In the genomic region with DNA sequence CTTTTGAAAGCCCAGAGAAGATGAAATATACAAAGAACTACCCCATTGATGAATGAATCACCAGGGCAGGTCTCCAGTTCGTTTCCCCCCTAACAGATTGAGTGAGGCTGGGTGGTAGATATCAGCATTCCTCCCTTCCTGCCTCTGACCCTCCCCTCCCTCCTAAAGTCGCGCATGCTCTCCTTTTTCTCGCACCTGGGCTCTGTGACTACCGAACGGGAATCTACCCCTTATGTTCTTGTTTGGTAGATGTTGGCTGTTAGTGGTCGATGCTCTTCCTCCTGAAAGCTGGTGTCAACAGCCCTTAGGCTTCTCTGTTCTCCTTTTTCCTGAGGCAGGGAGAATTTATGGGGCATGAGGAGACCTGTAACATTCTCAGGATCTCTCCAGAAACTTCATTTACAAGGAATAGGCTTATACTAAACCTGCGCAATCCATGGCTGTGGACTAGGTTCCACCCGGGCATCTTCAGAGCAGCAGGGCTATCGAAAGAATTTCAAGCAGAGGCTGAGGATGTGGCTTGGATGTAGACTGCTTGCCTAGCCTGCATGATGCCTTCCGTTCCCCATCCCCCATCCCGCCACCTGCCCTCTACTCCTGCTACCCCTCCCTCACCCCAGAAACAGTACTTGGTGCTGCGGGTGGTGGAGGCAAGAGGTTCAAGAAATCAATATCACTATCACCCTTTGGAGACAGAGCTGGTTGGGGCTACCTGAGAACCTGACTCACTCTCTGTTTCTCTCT, we compare ENCODE assay signal across 10 mouse cellular contexts. TPM values are rescaled to one million over a fixed set of nuclear protein-coding genes. Genes with fewer than 3 reads are reported as not detected.
DNase-seq lines count a peak whose midpoint lies in the region; ATAC-seq and TF ChIP-seq lines count a peak whose summit lies in the region.
"Had no signal": no experiment of that assay in that cellular context is flagged by ENCODE, and none has a peak within 500 bp of the region (broad histone marks: within the 10 kb centered on the region; RNA-seq: fewer than 3 reads in every experiment).

No protein-coding gene starts in this region.

- H3K9ac ChIP-seq in midbrain, embryonic 13.5 days (replicated peaks) = no peak overlapping the region

- no peaks in the 10 kb centered on the region for H3K9me3 ChIP-seq in heart, embryonic 10.5 days
- H3K9me3 ChIP-seq in midbrain, embryonic 13.5 days = no peaks in the 10 kb centered on the region

- H3K4me3 ChIP-seq in heart, embryonic 10.5 days = peak overlapping the region; percentile 33
- peak overlapping the region; percentile 38 for H3K4me3 ChIP-seq in bone marrow macrophage, adult 2 months (ENCODE audit: insufficient read depth, low read length)
- H3K4me3 ChIP-seq in midbrain, embryonic 13.5 days (replicated peaks) = no peak overlapping the region

- H3K36me3 ChIP-seq in heart, embryonic 10.5 days = no peaks in the 10 kb centered on the region
- no peaks in the 10 kb centered on the region for H3K36me3 ChIP-seq in midbrain, embryonic 13.5 days

- ATAC-seq in midbrain, embryonic 13.5 days = peak; percentile 37; the same call in 1 of the 2 replicates
- no peak for ATAC-seq in megakaryocyte-erythroid progenitor cell, adult 5-6 weeks (replicated peaks; ENCODE audit: low FRiP score, low TSS enrichment, poor library complexity, severe bottlenecking)
- no peak for ATAC-seq in frontal cortex, adult (ENCODE audit: low TSS enrichment)

- peak overlapping the region; percentile 44; the same call in 1 of the 2 replicates for H3K4me2 ChIP-seq in midbrain, embryonic 13.5 days (replicated peaks)

- TF ChIP-seq POLR2A in bone marrow macrophage, adult 2 months (IDR thresholded peaks at IDR 0.05; ENCODE audit: borderline replicate concordance, low read depth, low read length) = no peak

- H3K27me3 ChIP-seq in heart, embryonic 10.5 days (ENCODE audit: insufficient read depth, poor library complexity, severe bottlenecking) = no peaks in the 10 kb centered on the region
- no peaks in the 10 kb centered on the region; the same call in 1 of the 2 replicates for H3K27me3 ChIP-seq in midbrain, embryonic 13.5 days

- no peak for DNase-seq in heart, embryonic 10.5 days (ENCODE audit: low spot score)
- DNase-seq in heart, adult 18-20 months = no peak
- DNase-seq in B cell, adult 2 months = peak; percentile 42 to 44
- DNase-seq in heart, postnatal 4 days = no peak

- TF ChIP-seq CTCF in bone marrow macrophage, adult 2 months (IDR thresholded peaks at IDR 0.05; ENCODE audit: low read depth, low read length) = no peak

- 19% methylated on average over 13 of the region's 13 CpGs for WGBS in heart, embryonic 10.5 days
- WGBS in midbrain, embryonic 13.5 days = 28% methylated on average over 13 of the region's 13 CpGs

- H3K27ac ChIP-seq in heart, embryonic 10.5 days = no peak overlapping the region
- H3K27ac ChIP-seq in bone marrow macrophage, adult 2 months (ENCODE audit: insufficient read depth, low read depth, low read length) = no peak overlapping the region
- no peak overlapping the region for H3K27ac ChIP-seq in midbrain, embryonic 13.5 days

- peaks cover 19% of the 10 kb centered on the region for H3K4me1 ChIP-seq in heart, embryonic 10.5 days
- H3K4me1 ChIP-seq in bone marrow macrophage, adult 2 months (ENCODE audit: control insufficient read depth, insufficient read depth, low read length) = peaks cover 43% of the 10 kb centered on the region
- peaks cover 3% of the 10 kb centered on the region for H3K4me1 ChIP-seq in midbrain, embryonic 13.5 days (replicated peaks)

RNA-seq across cellular contexts. Expression of a gene that starts 11.3 kb away (rescaled TPM):
- 12.9 and 15.0 TPM in 2 replicates for polyA plus RNA-seq in heart, embryonic 10.5 days (2016; fragmentation: Nextera tagmentation; extraction: Ambion mirVana)
- total RNA-seq in heart, adult 18-20 months (2021) = 10 to 100 TPM; 18.5 to 19.5 TPM
- polyA plus RNA-seq in bone marrow macrophage, adult 2 months (2012; ENCODE audit: insufficient read depth, insufficient read length, missing spikeins) = 13.0 and 16.9 TPM in 2 replicates
- polyA plus RNA-seq in midbrain, embryonic 13.5 days (2015; fragmentation: Nextera tagmentation; extraction: Ambion mirVana) = 5.3 and 6.2 TPM in 2 replicates
- total RNA-seq in megakaryocyte-erythroid progenitor cell, adult 5-6 weeks (2014; fragmentation: Nextera tagmentation) = 1.3 and 6.4 TPM in 2 replicates
- 0.85 and 0.91 TPM in 2 replicates for total RNA-seq in megakaryocyte-erythroid progenitor cell, adult 5-6 weeks (2017)
- 10 to 100 TPM; 25.7 to 28.3 TPM for total RNA-seq in heart, postnatal 4 days (2021)

RNA-seq across cellular contexts. Expression of a gene that starts 18.3 kb away (rescaled TPM):
- polyA plus RNA-seq in heart, embryonic 10.5 days (2016; fragmentation: Nextera tagmentation; extraction: Ambion mirVana) = 1.3 and 2.1 TPM in 2 replicates
- 1 to 10 TPM; 1.1 to 2.2 TPM for total RNA-seq in heart, adult 18-20 months (2021)
- not detected in 2 replicates for polyA plus RNA-seq in bone marrow macrophage, adult 2 months (2012; ENCODE audit: insufficient read depth, insufficient read length, missing spikeins)
- polyA plus RNA-seq in midbrain, embryonic 13.5 days (2015; fragmentation: Nextera tagmentation; extraction: Ambion mirVana) = not detected in 2 replicates
- total RNA-seq in megakaryocyte-erythroid progenitor cell, adult 5-6 weeks (2014; fragmentation: Nextera tagmentation) = not detected in 2 replicates
- 0.50 TPM in 1 of 2 replicates, not detected in the other for total RNA-seq in megakaryocyte-erythroid progenitor cell, adult 5-6 weeks (2017)
- total RNA-seq in heart, postnatal 4 days (2021) = 1 to 10 TPM; 2.2 to 2.6 TPM

RNA-seq across cellular contexts. Expression of a gene that starts 32.9 kb away (rescaled TPM):
- not detected in 2 replicates for polyA plus RNA-seq in heart, embryonic 10.5 days (2016; fragmentation: Nextera tagmentation; extraction: Ambion mirVana)
- not detected for total RNA-seq in heart, adult 18-20 months (2021)
- not detected in 2 replicates for polyA plus RNA-seq in bone marrow macrophage, adult 2 months (2012; ENCODE audit: insufficient read depth, insufficient read length, missing spikeins)
- polyA plus RNA-seq in midbrain, embryonic 13.5 days (2015; fragmentation: Nextera tagmentation; extraction: Ambion mirVana) = not detected in 2 replicates
- not detected in 2 replicates for total RNA-seq in megakaryocyte-erythroid progenitor cell, adult 5-6 weeks (2014; fragmentation: Nextera tagmentation)
- not detected in 2 replicates for total RNA-seq in megakaryocyte-erythroid progenitor cell, adult 5-6 weeks (2017)
- not detected for total RNA-seq in heart, postnatal 4 days (2021)
- polyA plus RNA-seq: liver, embryonic 16.5 days had no signal

RNA-seq across cellular contexts. Expression of a gene that starts 44.5 kb away (rescaled TPM):
- polyA plus RNA-seq in heart, embryonic 10.5 days (2016; fragmentation: Nextera tagmentation; extraction: Ambion mirVana) = not detected in 2 replicates
- total RNA-seq in heart, adult 18-20 months (2021) = not detected
- polyA plus RNA-seq in bone marrow macrophage, adult 2 months (2012; ENCODE audit: insufficient read depth, insufficient read length, missing spikeins) = 8.1 and 8.5 TPM in 2 replicates
- not detected in 2 replicates for polyA plus RNA-seq in midbrain, embryonic 13.5 days (2015; fragmentation: Nextera tagmentation; extraction: Ambion mirVana)
- not detected in 2 replicates for total RNA-seq in megakaryocyte-erythroid progenitor cell, adult 5-6 weeks (2014; fragmentation: Nextera tagmentation)
- not detected in 2 replicates for total RNA-seq in megakaryocyte-erythroid progenitor cell, adult 5-6 weeks (2017)
- not detected for total RNA-seq in heart, postnatal 4 days (2021)
- polyA plus RNA-seq: liver, embryonic 16.5 days; testis, adult 2 months had no signal

RNA-seq across cellular contexts. Expression of a gene that starts 59.0 kb away (rescaled TPM):
- 0.05 TPM in 1 of 2 replicates, not detected in the other for polyA plus RNA-seq in heart, embryonic 10.5 days (2016; fragmentation: Nextera tagmentation; extraction: Ambion mirVana)
- not detected for total RNA-seq in heart, adult 18-20 months (2021)
- not detected in 2 replicates for polyA plus RNA-seq in bone marrow macrophage, adult 2 months (2012; ENCODE audit: insufficient read depth, insufficient read length, missing spikeins)
- polyA plus RNA-seq in midbrain, embryonic 13.5 days (2015; fragmentation: Nextera tagmentation; extraction: Ambion mirVana) = not detected in 2 replicates
- total RNA-seq in megakaryocyte-erythroid progenitor cell, adult 5-6 weeks (2014; fragmentation: Nextera tagmentation) = not detected in 2 replicates
- not detected in 2 replicates for total RNA-seq in megakaryocyte-erythroid progenitor cell, adult 5-6 weeks (2017)
- total RNA-seq in heart, postnatal 4 days (2021) = not detected
- polyA plus RNA-seq: liver, embryonic 16.5 days had no signal

Comparison
In these comparisons a context has a peak if more than half of its experiments do, and no peak if none do; other contexts are left out.
1. DNase-seq: peak in B cell, adult 2 months (2 of 2); none in heart, embryonic 10.5 days (single experiment), heart, adult 18-20 months (0 of 2) and heart, postnatal 4 days (single experiment).